Mouse (Mus musculus) spleen, adult 10 weeks (tissue): ENCODE data around the gene Foxd3. TPM values are rescaled to one million over a fixed set of nuclear protein-coding genes. Genes with fewer than 3 reads are reported as not detected.

Experiments used
- polyA plus RNA-seq: library from polyadenylated mRNA; stranded (reverse); fragments of 350-450 nt; fragmentation: Illumina TruSeq; extraction: RNeasy Lipid Tissue Mini Kit (QIAGEN cat#74804); gene quantifications from one replicate; pipeline ENCODE4 v1.2.3, GENCODE M21; 2015; ENCODE audit warnings: low replicate concordance; ENCODE audit not compliant: insufficient read depth

Gene Foxd3
- polyA plus RNA-seq: not detected

DNA sequence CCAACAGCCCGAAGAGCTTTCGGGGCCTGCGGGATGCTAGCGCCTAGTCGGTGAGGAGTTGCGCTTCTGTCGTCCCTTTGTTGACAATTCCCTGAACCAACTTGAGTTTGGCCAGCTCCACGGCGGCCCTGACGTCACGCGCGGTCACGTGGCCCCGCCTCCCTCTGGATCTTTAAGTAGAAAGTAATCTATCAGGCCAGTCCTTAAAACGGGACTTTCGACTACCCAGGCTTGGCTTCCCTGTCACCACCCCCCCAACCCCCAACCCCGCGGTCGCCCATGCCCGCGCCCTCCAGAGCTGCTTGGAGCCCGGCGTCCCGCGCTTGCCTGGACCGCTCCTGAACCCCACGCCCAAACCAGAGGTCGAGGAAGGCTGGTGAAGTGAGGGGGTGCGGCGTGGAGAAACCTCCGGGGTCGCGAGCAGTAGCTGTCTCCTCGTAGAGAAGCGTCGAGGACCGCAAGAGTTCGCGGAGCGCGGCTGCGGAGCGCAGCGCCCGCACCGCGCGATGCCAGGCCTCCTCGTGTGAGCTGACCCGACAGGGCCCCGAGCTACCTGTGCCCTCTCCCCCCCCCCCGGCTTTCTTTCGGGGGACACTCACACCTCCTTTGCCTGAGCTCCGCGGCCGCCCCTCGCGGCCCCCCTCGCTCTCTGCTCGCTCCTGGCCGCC is at the start of gene Foxd3:
Gene Foxd3 (plus strand): TSS at position 363 of the 668 bp plus-strand sequence.

Other genes with a start within 250 kb of the Foxd3 start
- gene Alg6, start 59.4 kb downstream of the Foxd3 start, polyA plus RNA-seq: 11.8 TPM
- 7.9 TPM for gene Efcab7, start 172.9 kb downstream of the Foxd3 start, polyA plus RNA-seq